Mouse (Mus musculus) hindbrain, embryonic 15.5 days (tissue): ENCODE measurements around the gene Gstz1. TPM values are rescaled to one million over a fixed set of nuclear protein-coding genes. Genes with fewer than 3 reads are reported as not detected.
"Not testable (repeated sequence)": the region's sequence is repeated elsewhere in the genome, so short reads cannot be mapped to it uniquely, and the experiment has no call there.

Experiments used
- ATAC-seq: fragments of 200-750 bp; cut with Nextera tagmentation; 2 replicates; pipeline ENCODE4 v1.8.0; 2017; ENCODE audit warnings: low read depth, moderate number of reproducible peaks, moderate TSS enrichment; ENCODE audit not compliant: low FRiP score
- H3K27ac ChIP-seq: fragments of 300-500 bp; sonication (generic); replicated peaks from 2 replicates; pipeline ENCODE4 v1.5.1; 2015; ENCODE audit warnings: mild to moderate bottlenecking, inconsistent platforms
- H3K27me3 ChIP-seq: fragments of 300-500 bp; sonication (generic); 2 replicates; pipeline ENCODE4 v1.6.1; 2015; ENCODE audit warnings: control low read depth, inconsistent platforms
- H3K36me3 ChIP-seq: fragments of 300-500 bp; sonication (generic); 2 replicates; pipeline ENCODE4 v1.6.1; 2015; ENCODE audit warnings: control low read depth, inconsistent platforms
- H3K4me1 ChIP-seq: fragments of 300-500 bp; sonication (generic); replicated peaks from 2 replicates; pipeline ENCODE4 v1.6.1; 2015; ENCODE audit warnings: control low read depth, inconsistent platforms
- H3K4me2 ChIP-seq: fragments of 300-500 bp; sonication (generic); 2 replicates; pipeline ENCODE4 v1.6.1; 2015; ENCODE audit warnings: moderate library complexity, mild to moderate bottlenecking, inconsistent platforms
- H3K4me3 ChIP-seq: fragments of 300-500 bp; sonication (generic); 2 replicates; pipeline ENCODE4 v1.5.1; 2015; ENCODE audit warnings: mild to moderate bottlenecking, inconsistent platforms
- H3K9ac ChIP-seq: fragments of 300-500 bp; sonication (generic); 2 replicates; pipeline ENCODE4 v1.6.1; 2015; ENCODE audit warnings: inconsistent platforms
- H3K9me3 ChIP-seq: fragments of 300-500 bp; sonication (generic); 2 replicates; pipeline ENCODE4 v1.6.1; 2016; ENCODE audit warnings: control low read depth, inconsistent platforms
- WGBS: fragments of 180-500 bp; shearing (Covaris S2); methylation state at CpG from one replicate; pipeline ENCODE4 v1.1.7; 2015; 5-methylcytosine and 5-hydroxymethylcytosine counted together
- polyA plus RNA-seq: library from polyadenylated mRNA; unstranded; fragments of >200 nt; fragmentation: Nextera tagmentation; extraction: Ambion mirVana; gene quantifications from 2 replicates; pipeline ENCODE4 v1.2.1, GENCODE M21; 2015

Gstz1 gene
- polyA plus RNA-seq, 1 experiment from 2014 or later: 30.0 TPM

DNA sequence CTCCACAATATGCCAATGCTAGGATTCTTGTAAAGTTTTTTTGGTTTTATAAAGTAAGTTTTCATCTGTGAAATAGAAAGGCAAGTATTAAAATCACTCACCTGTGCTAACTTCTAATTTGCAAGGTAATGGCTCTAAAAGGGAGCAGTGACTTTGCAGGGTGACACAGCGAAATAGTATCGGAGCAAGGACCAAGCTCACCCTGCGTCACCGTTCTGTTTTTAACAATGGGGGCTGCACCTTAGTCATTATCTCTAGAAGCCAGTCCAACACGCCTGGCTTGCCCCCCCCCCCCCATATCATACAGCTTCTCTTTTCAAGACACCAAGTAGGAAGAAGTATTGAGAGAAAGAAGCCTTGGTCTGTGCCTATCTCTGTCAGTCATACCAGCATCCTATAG, 13.8 kb downstream of the Gstz1 start:
- H3K27ac ChIP-seq: no peak overlapping the region
- no peaks in the 10 kb centered on the region for H3K27me3 ChIP-seq
- H3K4me3 ChIP-seq: no peak overlapping the region
- no peak overlapping the region for H3K4me2 ChIP-seq
- no peaks in the 10 kb centered on the region for H3K9me3 ChIP-seq
- no peaks in the 10 kb centered on the region for H3K4me1 ChIP-seq
- no peak overlapping the region for H3K9ac ChIP-seq
- 0 out of 2 replicates have a peak, but pooled peaks cover 4% of the 10 kb centered on the region for H3K36me3 ChIP-seq
- no peak for ATAC-seq
- WGBS: 95% methylated on average over 5 of the region's 5 CpGs

DNA sequence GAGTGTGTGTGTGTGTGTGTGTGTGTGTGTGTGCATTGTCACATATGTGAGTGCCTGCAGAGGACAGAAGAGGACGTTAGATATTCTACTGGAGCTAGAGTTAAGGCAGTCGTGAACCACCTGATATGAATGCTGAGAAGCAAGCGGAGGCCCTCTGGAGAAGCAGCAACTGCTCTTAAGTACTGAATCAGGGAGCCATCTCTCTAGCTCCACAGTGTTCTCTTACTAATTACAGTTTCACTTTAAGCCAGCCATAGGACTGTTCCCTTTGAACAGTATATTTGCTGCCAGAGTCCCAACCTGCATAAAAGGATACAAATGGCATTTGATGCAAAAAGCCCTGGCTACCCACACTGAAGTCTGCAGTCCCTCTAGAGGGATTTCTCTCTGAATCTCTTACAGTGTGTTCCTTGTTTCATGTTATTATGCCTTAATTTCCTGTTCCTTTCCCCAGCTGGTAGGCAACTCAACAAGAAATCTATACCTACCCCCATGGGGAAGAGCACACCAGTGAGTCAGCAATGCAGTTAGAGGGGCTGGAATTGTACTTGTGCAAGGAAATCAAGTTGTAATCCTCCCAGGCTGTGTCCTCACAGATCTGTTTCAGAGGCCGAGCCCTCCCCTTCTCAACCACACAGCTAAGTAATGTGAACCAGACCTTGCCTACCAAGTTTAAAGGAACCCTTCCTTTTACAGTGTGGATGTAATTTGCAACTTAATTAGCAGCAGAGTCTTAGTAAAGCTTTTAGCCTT, 28.4 kb downstream of the Gstz1 start:
- Histone ChIP-seq H3K4me3 (no peak overlapping the region), H3K4me2 (no peak overlapping the region), H3K27ac (no peak overlapping the region), H3K4me1 (no peaks in the 10 kb centered on the region), H3K9me3 (no peaks in the 10 kb centered on the region), H3K36me3 (peaks cover 43% of the 10 kb centered on the region), H3K9ac (no peak overlapping the region), H3K27me3 (no peaks in the 10 kb centered on the region)
- ATAC-seq: no peak
- 73% methylated on average over 4 of the region's 4 CpGs for WGBS

DNA sequence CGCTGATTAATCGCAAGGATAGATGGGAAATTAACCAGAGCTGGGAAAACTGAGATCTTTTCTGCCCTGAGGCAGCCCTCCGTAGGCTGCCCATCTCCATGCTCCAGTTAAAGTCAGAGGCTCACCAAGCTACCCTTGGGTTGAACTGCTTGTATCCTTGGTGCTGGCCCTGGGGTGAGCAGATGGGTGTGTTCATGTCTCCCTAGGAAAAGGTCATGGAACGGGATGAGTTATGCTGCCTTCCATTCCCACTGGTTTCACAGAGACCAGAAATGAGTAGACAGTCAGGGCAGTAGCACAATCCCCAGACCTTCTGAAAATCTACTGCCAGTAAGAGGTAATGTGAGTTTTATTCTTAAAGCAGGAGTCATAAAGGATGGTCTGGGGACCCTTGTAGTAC, 30.7 kb downstream of the Gstz1 start:
- no peak overlapping the region for H3K27ac ChIP-seq
- H3K27me3 ChIP-seq: no peaks in the 10 kb centered on the region
- no peak overlapping the region for H3K4me3 ChIP-seq
- no peak overlapping the region for H3K4me2 ChIP-seq
- WGBS: 96% methylated on average over 4 of the region's 4 CpGs
- no peak for ATAC-seq
- H3K4me1 ChIP-seq: no peaks in the 10 kb centered on the region
- no peak overlapping the region for H3K9ac ChIP-seq
- H3K9me3 ChIP-seq: no peaks in the 10 kb centered on the region
- H3K36me3 ChIP-seq: peaks cover 25% of the 10 kb centered on the region

DNA sequence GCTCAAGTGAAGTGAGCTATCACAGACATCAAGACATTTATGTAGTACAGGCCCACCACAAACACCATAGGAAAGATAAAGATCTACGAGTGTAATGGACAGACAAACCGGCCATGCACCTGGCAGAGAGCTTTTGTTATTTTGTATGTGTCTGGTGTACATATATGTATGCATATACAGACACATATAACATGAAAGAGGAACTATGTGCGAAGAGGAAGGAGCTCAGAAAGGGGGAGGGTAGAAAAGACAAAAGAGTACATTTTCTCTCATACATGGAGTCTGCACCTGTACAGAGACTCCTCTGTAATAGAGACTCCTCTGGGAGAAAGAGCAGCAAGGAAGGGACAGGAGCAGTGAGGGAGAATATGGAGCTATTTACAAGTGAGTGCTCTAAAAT, 46.0 kb downstream of the Gstz1 start:
- Histone ChIP-seq H3K4me3 (no peak overlapping the region), H3K9ac (no peak overlapping the region), H3K27ac (no peak overlapping the region), H3K4me1 (peaks cover 4% of the 10 kb centered on the region; the same call in 1 of the 2 replicates), H3K27me3 (no peaks in the 10 kb centered on the region), H3K4me2 (no peak overlapping the region), H3K36me3 (no peaks in the 10 kb centered on the region), H3K9me3 (no peaks in the 10 kb centered on the region)
- WGBS: 97% methylated on average over 3 of the region's 3 CpGs
- no peak for ATAC-seq

DNA sequence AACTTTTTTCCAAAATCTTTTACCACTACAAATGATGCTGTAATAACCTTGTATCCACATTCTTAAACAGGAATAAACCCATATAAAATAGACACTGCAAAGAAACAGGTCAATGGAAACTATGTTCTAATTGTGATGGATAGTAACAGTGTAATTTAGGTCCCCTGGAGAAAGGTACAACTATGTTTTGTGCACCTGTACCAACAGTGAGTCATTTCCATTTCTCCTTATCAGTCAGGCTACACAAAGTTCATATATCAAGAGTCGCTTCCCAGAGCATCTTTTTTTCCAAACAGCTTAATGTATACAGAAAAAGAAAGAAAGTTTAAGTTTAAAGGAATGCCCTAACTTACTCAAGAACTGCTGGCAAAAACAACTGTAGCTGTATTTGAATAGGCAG, 48.1 kb downstream of the Gstz1 start:
- no peak overlapping the region for H3K9ac ChIP-seq
- no peak for ATAC-seq
- H3K36me3 ChIP-seq: no peaks in the 10 kb centered on the region
- H3K27me3 ChIP-seq: no peaks in the 10 kb centered on the region
- H3K4me1 ChIP-seq: peaks cover 16% of the 10 kb centered on the region
- H3K4me2 ChIP-seq: no peak overlapping the region
- 92% methylated on average over 1 of the region's 1 CpGs for WGBS
- no peak overlapping the region for H3K27ac ChIP-seq
- no peaks in the 10 kb centered on the region for H3K9me3 ChIP-seq
- H3K4me3 ChIP-seq: no peak overlapping the region

DNA sequence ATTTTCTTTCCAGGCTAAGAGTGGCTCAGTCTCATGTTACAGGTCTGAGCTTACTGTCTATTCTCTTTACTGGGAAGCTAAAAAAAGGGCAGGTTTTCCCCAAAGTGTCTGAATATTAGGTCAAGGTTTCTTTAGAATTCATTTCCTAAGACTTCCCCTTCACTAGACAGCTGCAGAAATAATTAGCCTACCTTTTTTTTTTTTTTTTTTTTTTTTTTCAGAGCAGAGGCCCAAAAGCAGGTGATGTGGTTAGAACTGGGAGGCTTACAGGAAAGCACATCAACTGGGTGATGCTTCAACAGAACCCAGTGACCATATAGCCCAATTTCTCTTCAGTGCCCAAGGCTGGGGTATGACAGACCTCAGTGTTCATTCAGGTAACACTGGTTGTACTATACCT, 49.3 kb downstream of the Gstz1 start:
- Histone ChIP-seq H3K36me3 (no peaks in the 10 kb centered on the region), H3K9ac (no peak overlapping the region), H3K4me1 (peaks cover 16% of the 10 kb centered on the region), H3K4me3 (no peak overlapping the region), H3K27ac (no peak overlapping the region), H3K4me2 (no peak overlapping the region), H3K27me3 (no peaks in the 10 kb centered on the region), H3K9me3 (no peaks in the 10 kb centered on the region)
- no peak for ATAC-seq

DNA sequence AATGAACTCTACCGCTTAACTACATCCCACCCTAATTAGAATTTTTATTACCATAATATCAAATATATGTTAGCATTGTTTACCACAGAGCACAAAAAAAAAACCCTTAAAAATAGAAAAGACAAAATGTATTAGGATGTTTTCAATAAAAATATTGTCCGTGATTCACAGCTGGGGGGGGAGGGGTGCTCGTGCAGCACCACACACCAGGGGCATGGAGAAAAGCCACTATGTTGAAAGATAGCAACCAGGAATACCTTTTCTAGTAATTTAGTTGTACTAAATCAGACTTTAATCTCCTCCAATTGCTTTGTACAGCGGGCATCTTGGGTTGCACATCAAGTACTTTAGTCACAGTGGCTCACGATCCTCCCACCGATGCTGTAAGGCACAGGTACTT, 51.8 kb downstream of the Gstz1 start:
- ATAC-seq: no peak
- Histone ChIP-seq H3K27ac (no peak overlapping the region), H3K9ac (peak overlapping the region; percentile 99; the same call in 1 of the 2 replicates), H3K4me2 (peak overlapping the region; percentile 77), H3K9me3 (no peaks in the 10 kb centered on the region), H3K27me3 (no peaks in the 10 kb centered on the region), H3K4me1 (peaks cover 16% of the 10 kb centered on the region), H3K36me3 (no peaks in the 10 kb centered on the region), H3K4me3 (peak overlapping the region; percentile 93)
- 50% methylated on average over 6 of the region's 6 CpGs for WGBS

DNA sequence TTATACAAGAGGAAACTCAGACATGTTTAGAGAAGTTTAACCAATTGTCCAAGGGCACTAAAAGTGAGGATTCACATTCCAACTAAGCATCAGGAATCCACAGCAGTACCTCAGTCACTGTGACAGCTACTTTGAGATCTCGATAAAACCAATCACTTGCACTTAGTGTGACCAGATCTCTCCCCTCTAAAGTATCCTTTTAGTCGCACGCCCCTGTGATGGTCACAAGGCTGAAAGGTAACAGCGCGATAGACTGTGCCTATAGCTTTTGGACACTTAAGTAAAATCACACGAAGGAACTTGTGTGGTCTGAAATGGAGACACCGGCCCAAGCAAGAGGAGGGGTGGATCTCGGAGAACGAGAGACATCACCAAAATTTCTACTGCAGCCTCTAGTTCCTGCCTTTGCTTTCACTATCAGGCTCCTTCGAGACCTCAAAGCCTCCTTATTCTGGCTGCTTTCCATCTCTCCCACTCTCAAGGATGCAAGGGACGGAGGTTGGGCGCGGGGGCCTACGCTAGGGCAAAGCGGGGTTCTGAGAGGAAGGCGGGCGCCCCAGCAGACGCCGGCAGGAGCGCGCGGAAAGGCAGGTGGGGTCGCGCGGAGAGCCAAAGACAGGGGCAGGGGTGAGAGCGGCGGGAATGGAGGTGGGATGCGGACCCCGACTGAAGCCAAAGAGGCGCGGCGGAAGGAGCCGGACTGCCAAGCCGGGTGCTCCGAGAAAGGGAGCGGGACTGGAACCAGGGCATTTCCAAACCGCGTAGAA, 52.4 kb downstream of the Gstz1 start, which contains the start of gene Samd15:
TSS of gene Samd15 (plus strand) at position 518 of the 767 bp plus-strand sequence.
- Histone ChIP-seq H3K4me3 (peak within 1 kb of the TSS; percentile 93), H3K27me3 (no peaks in the 10 kb centered on the region), H3K9me3 (no peaks in the 10 kb centered on the region), H3K36me3 (no peaks in the 10 kb centered on the region), H3K4me2 (peak within 1 kb of the TSS; percentile 77), H3K27ac (peak within 1 kb of the TSS; percentile 91), H3K9ac (peak within 1 kb of the TSS; percentile 99), H3K4me1 (peaks cover 16% of the 10 kb centered on the region)
- peak; percentile 60 for ATAC-seq
- under 1% methylated on average over 38 of the region's 38 CpGs for WGBS

DNA sequence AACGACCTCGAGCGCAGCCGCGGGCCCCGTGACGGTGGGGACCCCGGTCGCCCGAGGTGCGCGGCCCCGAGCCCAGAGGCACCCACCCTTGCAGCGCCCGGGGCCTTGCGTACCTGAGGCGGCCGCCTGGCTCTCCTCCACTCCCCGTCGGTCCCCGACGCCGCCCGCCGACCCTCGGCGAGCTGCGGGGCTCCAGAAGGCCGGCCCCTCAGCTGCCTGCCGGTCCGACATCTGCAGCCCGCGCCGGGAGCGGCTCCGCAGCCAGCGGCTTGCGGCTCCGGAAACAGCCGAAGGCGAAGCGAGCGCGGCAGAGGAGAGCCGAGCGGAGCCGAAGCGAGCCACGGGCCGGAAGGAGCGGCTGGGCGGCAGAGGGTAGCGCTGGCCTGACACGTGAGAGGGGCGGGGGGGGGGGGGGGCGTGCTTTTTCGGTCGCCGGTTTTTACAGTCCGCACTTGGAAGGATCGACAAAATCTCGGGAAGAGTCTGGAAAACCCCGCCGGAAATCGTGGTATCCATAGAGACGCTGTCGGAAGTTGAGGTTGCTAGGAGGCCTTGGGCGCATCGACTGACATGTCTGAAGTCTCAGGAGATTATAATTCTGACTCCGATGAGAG, 53.1 kb downstream of the Gstz1 start, which contains the start of gene Tmed8:
TSS of gene Tmed8 (minus strand) at position 482 of the 614 bp plus-strand sequence.
- WGBS: under 1% methylated on average over 67 of the region's 70 CpGs
- H3K4me3 ChIP-seq: peak within 1 kb of the TSS; percentile 93
- peaks cover 16% of the 10 kb centered on the region for H3K4me1 ChIP-seq
- H3K27ac ChIP-seq: peak within 1 kb of the TSS; percentile 91
- ATAC-seq: peak; percentile 95
- peak within 1 kb of the TSS; percentile 99 for H3K9ac ChIP-seq
- H3K9me3 ChIP-seq: no peaks in the 10 kb centered on the region
- H3K27me3 ChIP-seq: no peaks in the 10 kb centered on the region
- H3K4me2 ChIP-seq: peak within 1 kb of the TSS; percentile 77
- no peaks in the 10 kb centered on the region for H3K36me3 ChIP-seq

DNA sequence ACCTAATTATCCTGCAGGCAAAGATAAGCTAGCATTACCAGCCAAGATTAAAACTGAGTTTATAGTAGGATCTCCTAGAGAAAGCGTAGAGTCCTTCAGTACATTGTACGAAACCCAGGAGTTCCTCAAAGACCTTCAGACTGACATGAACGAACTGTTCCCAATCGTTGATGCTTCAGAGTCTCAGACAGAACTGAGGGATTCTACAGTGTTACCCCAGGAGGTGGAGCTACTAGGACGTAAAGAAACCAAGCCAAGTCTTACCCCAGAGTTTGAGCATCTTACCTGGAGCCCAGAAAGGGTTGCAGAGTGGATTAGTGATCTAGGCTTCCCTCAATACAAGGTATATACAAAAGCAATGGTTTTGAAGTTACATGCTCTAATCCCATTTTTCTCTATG, 54.7 kb downstream of the Gstz1 start:
- Histone ChIP-seq H3K36me3 (no peaks in the 10 kb centered on the region), H3K27me3 (no peaks in the 10 kb centered on the region), H3K4me3 (no peak overlapping the region), H3K4me2 (no peak overlapping the region), H3K4me1 (peaks cover 16% of the 10 kb centered on the region), H3K27ac (no peak overlapping the region), H3K9ac (no peak overlapping the region), H3K9me3 (no peaks in the 10 kb centered on the region)
- no peak for ATAC-seq
- 75% methylated on average over 5 of the region's 5 CpGs for WGBS

DNA sequence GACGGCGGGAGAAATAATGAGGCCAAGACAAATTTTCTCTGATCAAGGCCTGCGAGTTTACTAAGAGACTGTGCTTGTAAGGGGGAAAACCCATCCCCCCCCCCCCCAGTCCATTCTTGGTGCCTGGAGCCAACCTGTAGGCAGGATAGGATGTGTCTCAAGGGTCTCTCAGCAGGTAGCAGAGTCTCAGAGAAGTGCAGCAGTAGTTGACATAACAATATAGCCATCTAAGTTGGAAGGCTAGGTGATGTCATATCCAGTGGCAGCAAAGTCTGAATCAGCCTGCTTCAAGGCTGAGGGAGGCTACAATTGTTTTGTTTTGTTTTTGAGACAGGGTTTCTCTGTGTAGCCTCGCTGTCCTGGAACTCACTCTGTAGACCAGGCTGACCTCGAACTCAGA, 58.8 kb downstream of the Gstz1 start:
- WGBS: 93% methylated on average over 5 of the region's 5 CpGs

More for the DNA sequence above, 58.8 kb downstream of the Gstz1 start:
- H3K4me2 ChIP-seq, H3K27ac ChIP-seq, H3K4me3 ChIP-seq, H3K9ac ChIP-seq, H3K9me3 ChIP-seq, ATAC-seq, H3K36me3 ChIP-seq, H3K4me1 ChIP-seq, H3K27me3 ChIP-seq: not testable (repeated sequence)
